Mouse (Mus musculus) embryonic stem cell, embryonic (primary cell): ENCODE measurements around the gene Lrch3.
"Not testable (repeated sequence)": the region's sequence is repeated elsewhere in the genome, so short reads cannot be mapped to it uniquely, and the experiment has no call there.

Experiments used
- CTCF ChIA-PET, 4 experiments: fragments of 300-600 bp in 2 of 4; fragments of 350-600 bp in 2 of 4; sonication (Branson Sonifier 250); formaldehyde crosslinking; loops; one replicate each; lab custom pipeline; 2022; ENCODE audit warnings: inconsistent platforms in 2 of 4; lab: Charles Lee
- POLR2A ChIA-PET, 4 experiments: fragments of 300-600 bp in 2 of 4; fragments of 350-600 bp in 2 of 4; sonication (Branson Sonifier 250); formaldehyde crosslinking; loops; one replicate each; lab custom pipeline; 2022; ENCODE audit warnings: antibody characterized with exemption in 4 of 4, inconsistent platforms in 1 of 4; lab: Charles Lee

Lrch3 gene

DNA sequence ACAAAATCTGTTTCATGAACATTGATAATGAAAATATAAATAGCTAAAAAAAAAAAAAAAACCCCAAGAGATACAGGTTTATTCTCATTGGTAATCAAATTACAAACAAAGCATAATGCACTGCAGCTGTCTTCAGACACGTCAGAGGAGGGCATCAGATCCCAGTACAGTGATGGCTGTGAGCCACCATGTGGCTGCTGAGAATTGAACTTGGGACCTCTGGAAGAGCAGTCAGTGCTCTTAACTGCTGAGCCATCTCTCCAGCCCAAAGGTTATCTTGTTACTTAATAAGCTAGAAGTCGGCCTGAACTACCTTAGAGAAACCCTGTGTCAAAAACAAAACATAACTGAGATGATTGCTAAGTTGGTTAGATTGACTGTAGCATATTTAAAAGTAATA is 24.0 kb upstream of the Lrch3 start:
- ChIA-PET POLR2A (interaction anchor here in 2 of 4 experiments (0.6 to 2.9 kb wide), 5 partner anchors 8 to 338 kb away, joined by 3 to 11 read pairs (median 4); partner anchors contain the start of genes Fyttd1 (in 2 of the 2) and Rubcn (in 2 of the 2)), CTCF (interaction anchor here (0.6 to 2.6 kb wide), 7 partner anchors 10 to 193 kb away, joined by 3 to 9 read pairs (median 6); no protein-coding TSS in a partner anchor)

DNA sequence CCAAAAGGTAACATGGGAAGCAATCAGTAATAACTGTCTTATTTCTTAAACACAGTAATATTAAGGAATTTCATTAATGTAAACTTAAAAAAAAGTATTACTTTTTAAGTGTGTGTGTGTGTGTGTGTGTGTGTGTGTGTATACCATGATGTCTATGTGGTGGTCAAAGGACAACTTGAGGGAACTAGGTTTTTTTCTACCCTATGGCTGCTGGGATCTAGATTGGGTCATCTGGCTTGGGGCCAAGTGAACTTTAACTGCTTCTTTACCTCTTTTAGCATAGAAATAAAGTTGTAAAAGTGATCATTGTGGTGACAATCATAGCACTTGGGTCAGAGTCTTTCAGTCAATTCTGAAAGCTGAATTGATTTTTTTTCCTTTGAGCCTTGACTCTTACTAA is 17.8 kb upstream of the Lrch3 start:
- POLR2A ChIA-PET, result no interaction called here
- CTCF ChIA-PET, result interaction anchor here in 1 of 4 experiments (0.5 kb wide), 1 partner anchor 124 kb away, joined by 6 read pairs; no protein-coding TSS in a partner anchor

DNA sequence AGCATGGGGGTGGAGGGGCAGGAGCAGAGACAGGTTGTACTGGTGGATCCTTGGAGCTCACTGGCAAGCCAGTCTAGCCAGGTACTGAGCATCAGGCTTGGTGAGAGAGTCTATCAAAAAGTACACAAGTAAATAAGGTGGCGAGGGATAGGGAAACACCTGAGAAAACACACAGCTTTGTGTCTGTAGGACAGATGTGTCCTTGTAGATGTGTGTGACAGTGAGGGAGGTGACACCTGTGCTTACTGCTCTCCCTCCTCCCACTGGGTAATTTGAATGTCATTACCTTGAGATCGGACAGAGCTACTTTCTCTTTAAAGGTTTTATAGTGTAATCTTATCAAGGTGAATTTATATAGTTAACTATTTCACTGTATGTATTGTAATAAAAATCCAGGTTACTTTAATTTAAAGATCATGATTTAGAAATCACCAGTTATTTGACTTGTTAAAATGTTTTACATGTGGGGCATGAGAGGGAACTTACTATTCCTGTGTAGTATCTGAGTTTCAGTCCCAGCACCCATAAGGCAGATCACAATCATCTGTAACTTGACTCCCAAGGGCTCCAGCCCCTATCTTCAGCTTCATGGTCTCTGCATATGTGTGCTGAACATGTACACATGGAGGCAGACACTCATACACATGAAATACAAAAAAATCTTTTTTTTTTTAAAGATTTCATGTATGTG is 12.4 kb upstream of the Lrch3 start:
- POLR2A ChIA-PET, result interaction anchor here in 3 of 4 experiments (0.7 to 1.9 kb wide), 7 partner anchors 12 to 225 kb away, joined by 3 to 9 read pairs (median 4); partner anchors contain the start of genes Iqcg (in 1 of the 3), Lrch3 (in 1 of the 3) and Rubcn (in 1 of the 3)
- CTCF ChIA-PET, result interaction anchor here in 2 of 4 experiments (0.6 to 2.0 kb wide), 5 partner anchors 44 to 908 kb away, joined by 3 to 4 read pairs (median 3); no protein-coding TSS in a partner anchor

DNA sequence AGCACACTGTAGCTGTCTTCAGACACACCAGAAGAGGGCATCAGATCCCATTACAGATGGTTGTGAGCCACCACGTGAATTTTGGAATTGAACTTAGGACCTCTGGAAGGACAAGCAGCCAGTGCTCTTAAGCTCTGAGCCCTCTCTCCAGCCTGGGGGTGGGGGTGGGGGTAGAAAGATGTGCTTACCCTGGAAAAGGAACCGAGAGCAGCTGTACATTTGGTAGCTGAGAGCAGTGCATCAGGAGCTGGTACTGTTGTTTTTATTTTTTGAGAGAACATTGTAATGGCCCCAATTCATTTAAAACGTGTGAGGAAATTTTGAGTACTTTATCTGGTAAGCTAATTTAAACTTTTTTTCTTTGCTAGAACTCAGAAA is 11.9 kb upstream of the Lrch3 start:
- CTCF ChIA-PET, result interaction anchor here in 2 of 4 experiments (0.6 to 2.0 kb wide), 4 partner anchors 12 to 367 kb away, joined by 3 to 4 read pairs (median 4); no protein-coding TSS in a partner anchor
- POLR2A ChIA-PET, result interaction anchor here in 3 of 4 experiments (0.7 to 1.9 kb wide), 6 partner anchors 11 to 225 kb away, joined by 3 to 9 read pairs (median 4); partner anchors contain the start of genes Iqcg (in 1 of the 3), Lrch3 (in 1 of the 3) and Rubcn (in 1 of the 3)

DNA sequence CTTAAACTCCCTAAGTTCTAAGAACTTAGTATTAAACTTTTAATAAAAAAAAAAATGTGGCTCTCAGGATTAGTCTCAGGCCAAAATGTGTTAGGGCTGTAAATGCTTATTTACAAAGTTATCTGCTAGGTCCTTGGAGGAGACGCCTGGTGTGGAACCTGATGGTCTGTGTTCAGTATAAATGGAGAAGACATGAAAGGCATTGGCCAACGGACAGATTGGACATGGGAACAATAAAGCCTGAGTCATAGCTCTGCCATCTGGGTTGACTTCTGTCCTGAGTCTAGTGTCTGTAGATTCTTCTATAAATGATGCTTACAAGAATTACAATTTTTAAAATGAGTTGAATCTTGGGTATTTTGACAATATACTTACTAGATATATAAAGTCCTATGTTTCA is 7.7 kb upstream of the Lrch3 start:
- POLR2A ChIA-PET, result interaction anchor here in 1 of 4 experiments (0.5 to 1.1 kb wide), 3 partner anchors 29 to 969 kb away, joined by 3 to 4 read pairs (median 3); partner anchors contain the start of genes Fyttd1, Iqcg and Rpl35a

DNA sequence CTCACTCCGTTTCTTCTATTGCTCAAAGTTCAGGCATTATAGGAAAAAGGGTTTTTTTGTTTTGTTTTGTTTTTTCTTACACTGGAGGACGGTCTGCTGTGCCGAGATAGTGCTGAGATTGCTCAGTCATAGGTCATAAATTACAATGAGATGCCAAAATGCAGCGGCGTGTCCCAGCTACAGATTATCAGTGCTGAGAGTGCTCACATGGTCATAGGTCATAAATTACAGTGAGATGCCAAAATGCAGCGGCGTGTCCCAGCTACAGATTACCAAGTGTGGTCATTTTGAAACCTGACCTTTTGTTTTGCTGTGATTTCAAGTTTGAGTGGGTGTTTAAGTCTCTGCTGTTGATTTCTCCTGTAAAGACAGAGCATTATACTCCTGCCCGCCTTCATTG is 7.2 kb upstream of the Lrch3 start:
- ChIA-PET POLR2A (interaction anchor here in 1 of 4 experiments (0.5 to 1.1 kb wide), 3 partner anchors 30 to 968 kb away, joined by 3 to 4 read pairs (median 3); partner anchors contain the start of genes Fyttd1, Iqcg and Rpl35a), CTCF (interaction anchor here in 1 of 4 experiments (0.6 kb wide), 1 partner anchor 237 kb away, joined by 4 read pairs; no protein-coding TSS in a partner anchor)

More for the DNA sequence above, 7.7 kb upstream of the Lrch3 start:
- CTCF ChIA-PET, result interaction anchor here in 1 of 4 experiments (0.6 kb wide), 1 partner anchor 238 kb away, joined by 4 read pairs; no protein-coding TSS in a partner anchor

DNA sequence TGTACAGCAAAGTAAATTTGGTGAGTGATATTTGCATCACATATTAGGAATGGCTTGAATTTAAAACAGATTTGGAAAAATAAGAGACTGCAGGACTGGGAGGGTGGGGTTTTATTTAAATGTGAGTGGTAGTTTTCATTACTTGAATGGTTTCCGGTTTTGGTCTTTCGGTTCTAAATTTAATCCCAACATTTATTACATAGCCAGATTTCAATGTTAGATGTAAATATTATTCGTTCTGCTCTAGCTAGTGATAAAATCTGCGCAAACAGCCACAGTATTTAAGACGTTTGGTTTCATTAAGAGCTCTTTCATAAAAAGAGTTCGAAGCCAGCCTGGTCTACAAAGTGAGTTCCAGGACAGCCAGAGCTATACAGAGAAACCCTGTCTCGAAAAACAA is 688 bp upstream of the Lrch3 start:
- ChIA-PET POLR2A (interaction anchor here in 3 of 4 experiments (0.5 to 2.2 kb wide), 18 partner anchors 9 to 485 kb away, joined by 3 to 9 read pairs (median 4); partner anchors contain the start of genes Iqcg (in 3 of the 3), Fyttd1 (in 2 of the 3), Rpl35a (in 2 of the 3) and Rubcn (in 2 of the 3)), CTCF (no interaction called here)

DNA sequence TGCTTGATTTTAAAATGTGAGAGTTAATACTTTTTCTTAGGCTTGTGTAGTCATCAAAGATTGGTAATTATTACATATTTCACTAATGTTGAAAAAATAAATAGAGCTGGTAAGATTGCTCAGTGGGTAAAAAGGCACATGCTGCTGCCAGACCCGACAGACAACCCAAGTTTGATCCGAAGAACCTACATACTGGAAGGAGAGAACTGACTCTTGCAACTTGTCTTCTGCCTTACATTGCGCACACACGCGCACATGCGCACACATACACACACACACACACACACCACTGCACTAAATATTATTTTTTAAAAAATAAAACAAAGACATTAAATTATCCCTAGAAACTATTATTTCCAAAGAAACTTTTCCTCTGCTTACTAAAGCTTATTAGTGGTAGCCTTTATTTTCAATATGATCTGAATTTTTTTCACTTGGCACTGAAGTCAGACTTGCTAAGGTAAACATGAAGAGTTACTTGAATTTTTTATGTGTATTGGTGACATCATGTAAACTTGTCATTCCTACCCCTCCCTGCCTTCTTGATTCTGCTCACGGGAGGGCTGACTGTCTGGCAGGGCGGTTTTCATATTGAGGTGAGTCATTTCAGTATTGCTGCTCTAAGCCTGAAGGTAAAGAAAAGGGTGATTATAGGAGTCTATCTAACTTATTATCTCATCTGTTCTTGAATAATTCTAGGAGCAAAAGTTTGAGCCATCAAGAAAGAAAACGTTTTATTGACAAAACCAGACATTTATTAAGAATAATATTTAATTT is 1.6 kb downstream of the Lrch3 start:
- ChIA-PET POLR2A (interaction anchor here in 2 of 4 experiments (0.6 to 1.5 kb wide), 7 partner anchors 12 to 141 kb away, joined by 3 to 7 read pairs (median 3); partner anchors contain the start of genes Fyttd1 (in 1 of the 2), Iqcg (in 1 of the 2) and Rpl35a (in 1 of the 2)), CTCF (interaction anchor here in 3 of 4 experiments (0.6 to 1.4 kb wide), 4 partner anchors 39 to 192 kb away, joined by 3 to 7 read pairs (median 4); no protein-coding TSS in a partner anchor)

DNA sequence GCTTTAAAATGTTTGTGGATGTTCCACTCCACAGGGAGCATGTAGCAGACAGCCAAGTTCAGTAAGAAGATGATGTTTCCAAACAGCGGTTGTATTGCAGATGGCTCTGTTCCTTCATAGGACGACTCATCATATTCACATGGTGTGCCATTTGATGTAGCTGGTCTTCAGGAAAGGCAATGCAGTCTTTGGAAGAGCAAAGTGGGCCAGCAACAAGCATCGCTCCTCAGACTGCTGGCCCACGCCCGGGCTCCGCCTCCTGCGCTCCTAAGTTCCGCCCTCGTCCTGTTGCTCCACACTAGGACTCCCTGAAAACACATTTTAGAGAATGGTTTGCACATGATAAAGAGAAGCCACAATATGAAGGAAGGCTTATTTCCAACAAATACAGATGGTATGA is 12.7 kb downstream of the Lrch3 start:
- ChIA-PET POLR2A (interaction anchor here in 2 of 4 experiments (0.7 kb wide), 2 partner anchors 13 to 135 kb away, joined by 3 to 4 read pairs; partner anchors contain the start of genes Lmln (in 1 of the 2) and Lrch3 (in 1 of the 2)), CTCF (interaction anchor here in 1 of 4 experiments (0.9 kb wide), 1 partner anchor 221 kb away, joined by 3 read pairs; no protein-coding TSS in a partner anchor)

DNA sequence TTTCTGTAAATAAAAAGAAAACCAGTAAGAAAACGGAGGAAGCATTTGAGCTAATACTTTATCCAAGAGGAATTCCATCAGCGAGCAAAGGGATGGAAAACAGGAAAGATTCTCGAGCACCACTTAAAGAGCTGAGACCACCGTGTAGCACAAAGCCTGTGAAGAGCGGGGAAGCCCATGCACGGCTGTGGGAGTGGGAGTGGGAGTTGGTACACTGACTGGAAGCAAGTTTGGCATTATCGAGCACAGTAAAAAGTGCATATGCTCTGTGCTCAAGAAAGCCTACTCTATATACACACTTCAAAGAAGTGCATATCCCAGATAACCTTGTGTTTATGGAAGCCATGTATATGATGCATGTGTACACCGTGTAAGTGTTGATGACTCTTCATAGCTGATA is 13.1 kb downstream of the Lrch3 start:
- POLR2A ChIA-PET, result interaction anchor here in 2 of 4 experiments (0.7 kb wide), 2 partner anchors 13 to 135 kb away, joined by 3 to 4 read pairs; partner anchors contain the start of genes Lmln (in 1 of the 2) and Lrch3 (in 1 of the 2)
- CTCF ChIA-PET, result no interaction called here

DNA sequence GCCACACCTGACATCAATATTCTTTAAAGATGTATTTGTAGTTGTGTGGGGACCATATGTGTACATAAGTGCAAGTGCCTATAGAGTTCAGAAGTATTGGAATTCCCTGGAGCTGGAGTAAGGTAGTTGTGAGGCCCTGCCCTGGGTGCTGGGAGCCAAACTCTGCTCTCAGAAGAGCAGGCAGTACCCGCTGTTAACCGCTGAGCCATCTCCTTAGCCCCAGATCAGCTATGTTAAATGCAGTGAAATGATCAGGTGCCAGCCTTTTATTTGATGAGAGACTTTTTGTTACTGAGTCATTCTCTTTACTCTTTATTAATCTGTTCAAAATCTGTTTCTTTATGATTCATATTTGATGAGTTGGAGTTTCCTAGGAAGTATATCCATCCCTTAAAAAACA is 16.0 kb downstream of the Lrch3 start:
- POLR2A ChIA-PET, result interaction anchor here in 1 of 4 experiments (0.6 to 1.0 kb wide), 2 partner anchors 14 to 31 kb away, joined by 3 to 4 read pairs; no protein-coding TSS in a partner anchor
- CTCF ChIA-PET, result no interaction called here

DNA sequence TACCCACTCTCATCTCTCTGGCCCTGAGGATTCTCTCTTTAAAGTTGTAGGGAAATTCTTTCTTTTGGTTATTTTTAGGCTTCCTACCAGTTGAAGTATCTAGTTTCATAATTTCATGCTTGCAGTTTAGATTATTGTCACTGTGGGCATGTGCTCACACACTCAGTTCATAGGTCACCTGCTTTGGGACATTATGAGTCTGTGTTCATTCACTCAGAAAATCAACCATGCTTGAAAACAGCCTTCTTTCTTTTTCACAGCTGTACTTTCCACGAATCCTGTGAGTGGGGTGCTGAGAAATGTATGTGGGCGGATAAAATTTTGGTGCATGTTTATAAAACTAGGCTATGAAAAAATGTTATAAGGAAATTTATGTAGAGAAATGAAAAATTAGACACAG is 20.6 kb downstream of the Lrch3 start:
- POLR2A ChIA-PET, result no interaction called here
- CTCF ChIA-PET, result no interaction called here

DNA sequence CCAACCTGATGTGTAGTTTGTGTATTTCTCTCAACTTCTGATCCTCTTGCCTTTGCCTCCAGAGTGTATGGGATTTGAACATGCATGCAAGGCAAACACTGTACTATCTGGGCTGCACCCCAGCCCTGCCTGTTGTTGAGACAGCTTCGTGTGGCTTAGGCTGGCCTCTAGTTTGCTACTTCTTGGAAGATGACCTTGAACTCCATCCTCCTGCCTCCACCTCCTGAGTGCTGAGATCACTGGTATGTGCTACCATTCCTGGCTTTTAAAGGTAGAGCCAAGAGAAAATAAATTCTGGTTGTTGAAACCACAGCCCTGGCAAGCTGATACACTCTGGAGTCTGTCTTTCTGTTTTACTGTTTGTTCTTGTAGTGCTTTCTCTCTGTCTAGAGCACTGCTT is 21.2 kb downstream of the Lrch3 start:
- ChIA-PET POLR2A (interaction anchor here in 1 of 4 experiments (0.6 kb wide), 1 partner anchor 292 kb away, joined by 3 read pairs; no protein-coding TSS in a partner anchor), CTCF (interaction anchor here in 1 of 4 experiments (1.7 kb wide), 1 partner anchor 15 kb away, joined by 4 read pairs; no protein-coding TSS in a partner anchor)

DNA sequence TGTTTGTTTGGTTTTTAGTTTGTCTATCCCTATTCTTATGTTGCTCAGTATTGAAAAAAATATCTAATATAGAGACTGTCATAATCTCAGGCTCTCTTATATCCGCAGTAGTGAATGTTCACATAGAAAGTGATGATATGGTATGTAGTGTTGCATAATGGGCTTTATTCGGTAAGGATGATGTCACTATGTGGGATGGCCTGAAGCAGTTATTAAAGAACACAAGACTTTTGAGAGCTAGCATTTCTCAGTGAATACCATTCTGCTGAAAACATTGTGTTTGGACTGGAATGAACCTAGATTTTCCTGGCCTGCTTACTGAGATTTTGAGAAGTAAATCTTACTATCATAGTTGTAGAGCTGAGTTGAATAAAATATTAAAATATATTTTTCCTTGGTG is 23.5 kb downstream of the Lrch3 start:
- CTCF ChIA-PET, result interaction anchor here in 2 of 4 experiments (1.1 kb wide), 2 partner anchors 14 to 240 kb away, joined by 3 to 4 read pairs; no protein-coding TSS in a partner anchor
- POLR2A ChIA-PET, result interaction anchor here in 1 of 4 experiments (0.8 to 0.9 kb wide), 2 partner anchors 207 to 824 kb away, joined by 3 read pairs; no protein-coding TSS in a partner anchor

DNA sequence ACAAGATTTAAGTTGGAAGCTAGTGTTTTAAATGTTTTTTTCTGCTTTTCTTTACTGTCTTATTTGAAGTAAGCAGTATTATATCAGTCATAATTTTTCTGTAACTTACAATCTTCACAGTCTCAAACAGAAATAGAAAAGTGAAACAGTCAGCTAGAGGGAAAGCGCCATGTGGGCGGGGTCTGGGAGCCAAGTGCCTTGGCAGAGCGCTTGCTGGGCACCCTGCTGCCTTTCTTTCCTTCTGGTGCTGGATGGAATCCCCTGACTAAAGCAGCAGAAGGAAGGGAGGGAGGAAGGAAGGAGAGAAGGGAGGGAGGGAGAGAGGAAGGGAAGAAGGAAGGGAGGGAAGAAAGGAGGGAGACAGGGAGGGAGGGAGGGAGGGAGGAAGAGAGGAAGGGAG is 25.4 kb downstream of the Lrch3 start:
- POLR2A ChIA-PET, result not testable (repeated sequence)
- CTCF ChIA-PET, result interaction anchor here in 2 of 4 experiments (0.7 to 1.1 kb wide), 3 partner anchors 224 to 257 kb away, joined by 3 read pairs; no protein-coding TSS in a partner anchor

DNA sequence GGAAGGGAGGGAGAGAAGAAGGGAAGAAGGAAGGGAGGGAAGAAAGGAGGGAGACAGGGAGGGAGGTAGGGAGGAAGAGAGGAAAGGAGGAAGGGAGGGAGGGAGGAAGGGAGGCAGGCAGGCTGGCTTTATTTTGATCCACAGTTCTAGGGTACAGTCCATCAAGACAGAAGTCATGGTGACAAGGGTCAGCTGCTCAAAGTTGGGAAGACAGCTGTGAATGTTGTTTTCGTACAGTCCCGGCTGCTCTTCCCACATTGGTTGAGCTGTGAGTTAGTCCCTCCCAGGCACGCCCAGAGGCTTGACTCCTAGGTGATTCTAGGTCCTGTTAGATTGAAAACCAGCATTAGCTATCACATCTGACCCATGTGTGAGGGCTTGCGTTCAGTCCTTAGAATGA is 25.8 kb downstream of the Lrch3 start:
- CTCF ChIA-PET, result interaction anchor here in 1 of 4 experiments (1.1 kb wide), 1 partner anchor 224 kb away, joined by 3 read pairs; no protein-coding TSS in a partner anchor

DNA sequence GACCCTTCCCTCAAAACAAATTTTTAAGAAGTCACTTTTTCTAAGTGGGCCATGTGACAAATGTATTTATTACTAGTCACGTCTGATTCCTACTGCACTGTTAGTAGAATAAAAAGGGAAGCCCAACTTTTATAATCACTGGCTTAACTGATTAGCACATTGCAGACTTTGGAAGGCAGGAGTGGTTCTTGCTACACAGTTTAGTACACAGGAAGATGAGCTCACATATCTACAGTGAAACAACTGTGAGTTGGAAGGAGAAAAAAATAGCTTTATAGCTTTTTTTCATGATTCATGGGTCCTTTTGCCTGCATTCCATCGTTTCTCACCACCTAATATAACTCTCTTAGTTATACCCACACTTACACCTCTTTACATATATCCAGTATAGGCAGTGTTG is 27.3 kb downstream of the Lrch3 start:
- CTCF ChIA-PET, result not testable (repeated sequence)

More for the DNA sequence above, 25.8 kb downstream of the Lrch3 start:
- POLR2A ChIA-PET, result not testable (repeated sequence)

More for the DNA sequence above, 27.3 kb downstream of the Lrch3 start:
- POLR2A ChIA-PET, result not testable (repeated sequence)
